Mouse (Mus musculus) kidney, postnatal 0 days (tissue): ENCODE measurements around the gene Eif4g1. TPM values are rescaled to one million over a fixed set of nuclear protein-coding genes. Genes with fewer than 3 reads are reported as not detected.

Experiments
- ATAC-seq: fragments of 200-750 bp; cut with Nextera tagmentation; replicated peaks from 2 replicates; pipeline ENCODE4 v1.8.0; 2017; ENCODE audit warnings: low read depth, moderate number of reproducible peaks, moderate TSS enrichment, moderate library complexity; ENCODE audit not compliant: low FRiP score
- DNase-seq: peaks from one replicate; pipeline ENCODE4 v3.0.0-alpha.2; 2016; ENCODE audit warnings: low spot score
- H3K27ac ChIP-seq: fragments of 300-500 bp; sonication (generic); 2 replicates; pipeline ENCODE4 v1.5.1; 2014; ENCODE audit warnings: mild to moderate bottlenecking
- H3K27me3 ChIP-seq: fragments of 300-500 bp; sonication (generic); 2 replicates; pipeline ENCODE4 v1.6.1; 2014; ENCODE audit warnings: low read length, mixed read lengths; ENCODE audit not compliant: insufficient read depth
- H3K36me3 ChIP-seq: fragments of 300-500 bp; sonication (generic); 2 replicates; pipeline ENCODE4 v1.6.1; 2014; ENCODE audit warnings: low read length, mixed read lengths; ENCODE audit not compliant: insufficient read depth
- H3K4me1 ChIP-seq: fragments of 300-500 bp; sonication (generic); replicated peaks from 2 replicates; pipeline ENCODE4 v1.6.1; 2014; ENCODE audit warnings: antibody characterized with exemption, low read length, mixed read lengths; ENCODE audit not compliant: insufficient read depth
- H3K4me2 ChIP-seq: fragments of 300-500 bp; sonication (generic); 2 replicates; pipeline ENCODE4 v1.6.1; 2014; ENCODE audit warnings: mild to moderate bottlenecking, low read length, moderate library complexity, mixed read lengths
- H3K4me3 ChIP-seq: fragments of 300-500 bp; sonication (generic); replicated peaks from 2 replicates; pipeline ENCODE4 v1.5.1; 2014; ENCODE audit warnings: low read depth, low read length
- H3K9ac ChIP-seq: fragments of 300-500 bp; sonication (generic); 2 replicates; pipeline ENCODE4 v1.6.1; 2014; ENCODE audit warnings: low read depth, low read length
- H3K9me3 ChIP-seq: fragments of 300-500 bp; sonication (generic); replicated peaks from 2 replicates; pipeline ENCODE4 v1.6.1; 2016; ENCODE audit warnings: low read length, inconsistent platforms, mixed read lengths
- CTCF ChIP-seq: IDR thresholded peaks from 2 replicates; pipeline ENCODE4 v1.5.1; 2016; ENCODE audit warnings: antibody characterized with exemption, low read depth, mild to moderate bottlenecking, moderate library complexity
- WGBS: fragments of 180-500 bp; shearing (Covaris S2); extraction: QIAGEN DNeasy Blood & Tissue Kit; methylation state at CpG from one replicate; pipeline ENCODE4 v1.1.7; 2014; 5-methylcytosine and 5-hydroxymethylcytosine counted together
- polyA plus RNA-seq: library from polyadenylated mRNA; unstranded; fragments of >200 nt; fragmentation: Nextera tagmentation; extraction: Ambion mirVana; gene quantifications from 2 replicates; pipeline ENCODE4 v1.2.1, GENCODE M21; 2015

Eif4g1 gene
- polyA plus RNA-seq, 1 experiment from 2014 or later = 115 TPM

- Histone ChIP-seq H3K4me3 (peak within 1 kb of the TSS; percentile 58), H3K9me3 (no peaks in the 10 kb centered on the region), H3K27ac (peak within 1 kb of the TSS; percentile 54; the same call in 1 of the 2 replicates), H3K36me3 (no peaks in the 10 kb centered on the region), H3K9ac (peak within 1 kb of the TSS; percentile 62), H3K4me1 (peaks cover 8% of the 10 kb centered on the region; the same call in 1 of the 2 replicates), H3K27me3 (peaks cover 3% of the 10 kb centered on the region; the same call in 1 of the 2 replicates), H3K4me2 (peak within 1 kb of the TSS; percentile 100)
- TF ChIP-seq CTCF = no peak
- under 1% methylated on average over 68 of the region's 70 CpGs for WGBS
- ATAC-seq (peak; percentile 72), DNase-seq (peak; percentile 81)
Measured at GRCm38 (mm10) chr16:20732925-20733730, 65.0 kb downstream of the Eif4g1 start, which contains the start of gene Chrd. Gene Chrd (plus strand): TSS chr16:20733127.

GRCm38 (mm10) chr16:20733731-20734730 is 65.9 kb downstream of the Eif4g1 start, which contains the start of gene Thpo:
Gene Thpo (minus strand): TSS chr16:20734511.
- Histone ChIP-seq H3K4me3 (peak within 1 kb of the TSS; percentile 58), H3K27ac (no peak within 1 kb of the TSS), H3K4me2 (peak within 1 kb of the TSS; percentile 100), H3K36me3 (no peaks in the 10 kb centered on the region), H3K9ac (peak within 1 kb of the TSS; percentile 62), H3K4me1 (peaks cover 8% of the 10 kb centered on the region; the same call in 1 of the 2 replicates), H3K9me3 (no peaks in the 10 kb centered on the region), H3K27me3 (peaks cover 3% of the 10 kb centered on the region; the same call in 1 of the 2 replicates)
- ATAC-seq = no peak
- TF ChIP-seq CTCF = no peak; the same call in 1 of the 2 replicates
- peak; percentile 40 for DNase-seq
- WGBS = 6% methylated on average over 45 of the region's 45 CpGs

GRCm38 (mm10) chr16:20735651-20736050 is 67.5 kb downstream of the Eif4g1 start:
- no peak for TF ChIP-seq CTCF
- no peak overlapping the region for H3K27ac ChIP-seq
- no peak for DNase-seq
- no peak overlapping the region for H3K4me3 ChIP-seq
- no peaks in the 10 kb centered on the region for H3K9me3 ChIP-seq
- H3K4me1 ChIP-seq = peaks cover 8% of the 10 kb centered on the region; the same call in 1 of the 2 replicates
- ATAC-seq = no peak
- H3K9ac ChIP-seq = no peak overlapping the region
- peaks cover 3% of the 10 kb centered on the region; the same call in 1 of the 2 replicates for H3K27me3 ChIP-seq
- 64% methylated on average over 5 of the region's 5 CpGs for WGBS
- no peaks in the 10 kb centered on the region for H3K36me3 ChIP-seq
- no peak overlapping the region for H3K4me2 ChIP-seq

- ATAC-seq (no peak), DNase-seq (no peak)
- Histone ChIP-seq H3K36me3 (no peaks in the 10 kb centered on the region), H3K27me3 (peaks cover 3% of the 10 kb centered on the region; the same call in 1 of the 2 replicates), H3K4me3 (no peak overlapping the region), H3K4me1 (peaks cover 8% of the 10 kb centered on the region; the same call in 1 of the 2 replicates), H3K4me2 (no peak overlapping the region), H3K27ac (no peak overlapping the region), H3K9ac (no peak overlapping the region), H3K9me3 (no peaks in the 10 kb centered on the region)
- WGBS = 91% methylated on average over 7 of the region's 7 CpGs
- no peak for TF ChIP-seq CTCF
Measured at GRCm38 (mm10) chr16:20736168-20736567, 68.1 kb downstream of the Eif4g1 start.

GRCm38 (mm10) chr16:20736823-20737222 is 68.7 kb downstream of the Eif4g1 start:
- ATAC-seq (no peak), DNase-seq (no peak)
- H3K27me3 ChIP-seq = peaks cover 3% of the 10 kb centered on the region; the same call in 1 of the 2 replicates
- no peak overlapping the region for H3K27ac ChIP-seq
- H3K9ac ChIP-seq = no peak overlapping the region
- 87% methylated on average over 5 of the region's 5 CpGs for WGBS
- no peak overlapping the region for H3K4me2 ChIP-seq
- no peak for TF ChIP-seq CTCF
- peaks cover 8% of the 10 kb centered on the region; the same call in 1 of the 2 replicates for H3K4me1 ChIP-seq
- no peaks in the 10 kb centered on the region for H3K9me3 ChIP-seq
- H3K4me3 ChIP-seq = no peak overlapping the region
- no peaks in the 10 kb centered on the region for H3K36me3 ChIP-seq

GRCm38 (mm10) chr16:20739845-20740244 is 71.7 kb downstream of the Eif4g1 start:
- Histone ChIP-seq H3K27me3 (peaks cover under 1% of the 10 kb centered on the region; the same call in 1 of the 2 replicates), H3K4me1 (no peaks in the 10 kb centered on the region), H3K9me3 (no peaks in the 10 kb centered on the region), H3K4me3 (no peak overlapping the region), H3K9ac (no peak overlapping the region), H3K4me2 (no peak overlapping the region), H3K36me3 (no peaks in the 10 kb centered on the region), H3K27ac (no peak overlapping the region)
- WGBS = 91% methylated on average over 8 of the region's 9 CpGs
- ATAC-seq (no peak), DNase-seq (no peak)
- no peak for TF ChIP-seq CTCF

Other genes starting within 250 kb of the Eif4g1 start
- 35.7 and 38.6 TPM in 2 replicates for gene Abcc5, start 241.9 kb upstream of the Eif4g1 start, polyA plus RNA-seq
- 76.0 and 85.1 TPM in 2 replicates for gene Eif2b5, start 169.5 kb upstream of the Eif4g1 start, polyA plus RNA-seq
- gene Dvl3, start 151.3 kb upstream of the Eif4g1 start, polyA plus RNA-seq = 15.7 and 16.5 TPM in 2 replicates
- 605 and 673 TPM in 2 replicates for gene Ap2m1, start 132.8 kb upstream of the Eif4g1 start, polyA plus RNA-seq
- gene Abcf3, start 119.7 kb upstream of the Eif4g1 start, polyA plus RNA-seq = 51.6 and 53.6 TPM in 2 replicates
- 0.38 and 0.43 TPM in 2 replicates for gene Vwa5b2, start 78.8 kb upstream of the Eif4g1 start, polyA plus RNA-seq
- 27.8 and 28.6 TPM in 2 replicates for gene Eef1akmt4, start 56.7 kb upstream of the Eif4g1 start, polyA plus RNA-seq
- 0.34 TPM in 1 of 2 replicates, not detected in the other for gene Gm49333, start 56.7 kb upstream of the Eif4g1 start, polyA plus RNA-seq
- gene Alg3, start 56.6 kb upstream of the Eif4g1 start, polyA plus RNA-seq = 35.9 and 36.5 TPM in 2 replicates
- gene Camk2n2, start 47.0 kb upstream of the Eif4g1 start, polyA plus RNA-seq = 0.72 and 0.79 TPM in 2 replicates
- gene Ece2, start 38.5 kb upstream of the Eif4g1 start, polyA plus RNA-seq = 1.2 and 1.6 TPM in 2 replicates
- gene Psmd2, start 16.7 kb upstream of the Eif4g1 start, polyA plus RNA-seq = 212 and 246 TPM in 2 replicates
- gene Fam131a, start 24.9 kb downstream of the Eif4g1 start, polyA plus RNA-seq = 6.4 and 6.9 TPM in 2 replicates
- 98.6 and 105 TPM in 2 replicates for gene Polr2h, start 49.4 kb downstream of the Eif4g1 start, polyA plus RNA-seq
- 10.2 and 10.7 TPM in 2 replicates for gene Clcn2, start 49.4 kb downstream of the Eif4g1 start, polyA plus RNA-seq
- gene Chrd, start 64.8 kb downstream of the Eif4g1 start, polyA plus RNA-seq = 2.7 and 2.9 TPM in 2 replicates
- 0.62 and 0.83 TPM in 2 replicates for gene Thpo, start 66.2 kb downstream of the Eif4g1 start, polyA plus RNA-seq